Mouse (Mus musculus) heart, postnatal 14 days (tissue): Measurements from ENCODE around the gene Il10rb. TPM values are rescaled to one million over a fixed set of nuclear protein-coding genes. Genes with fewer than 3 reads are reported as not detected.

Experiments
- DNase-seq, 2 experiments: peaks; one replicate each; pipeline ENCODE4 v3.0.0; 2021 to 2022
- intact Hi-C: fragments of 180-260 bp; cut with DNase I; formaldehyde crosslinking; loops from one replicate; pipeline ENCODE4 v1.15.1; 2025
- long read RNA-seq, 2 experiments: library from polyadenylated mRNA; stranded (forward); transcript quantifications; one replicate each; pipeline ENCODE4 v2.0.0; 2021
- total RNA-seq, 2 experiments: library from RNA; stranded (reverse); gene quantifications; 2 replicates each; pipeline ENCODE4 v1.2.3; 2021

The Il10rb gene
- total RNA-seq = 10 to 100 TPM; 86.4 to 94.7 TPM
- long read RNA-seq, experiment 1, transcript Il10rb-201 (7 exons, 1,850 nt) = major isoform, 130 of 175 reads
- long read RNA-seq, experiment 1, partial matches to known transcripts = 3 of 175 reads
- long read RNA-seq, experiment 1, other reads (novel, unspliced or antisense) = 42 of 175 reads
- long read RNA-seq, experiment 2, transcript Il10rb-201 (7 exons, 1,850 nt) = major isoform, 132 of 178 reads
- long read RNA-seq, experiment 2, partial matches to known transcripts = 6 of 178 reads
- long read RNA-seq, experiment 2, other reads (novel, unspliced or antisense) = 40 of 178 reads

GRCm38 (mm10) chr16:91405640-91406584 is at the start of gene Il10rb:
Il10rb (plus strand) TSS chr16:91406164.
- DNase-seq = peak; percentile 87 to 88
- intact Hi-C loops = loop anchor here (1.0 to 2.0 kb wide), 2 partner anchors 35 to 43 kb away; no protein-coding TSS in a partner anchor

DNA sequence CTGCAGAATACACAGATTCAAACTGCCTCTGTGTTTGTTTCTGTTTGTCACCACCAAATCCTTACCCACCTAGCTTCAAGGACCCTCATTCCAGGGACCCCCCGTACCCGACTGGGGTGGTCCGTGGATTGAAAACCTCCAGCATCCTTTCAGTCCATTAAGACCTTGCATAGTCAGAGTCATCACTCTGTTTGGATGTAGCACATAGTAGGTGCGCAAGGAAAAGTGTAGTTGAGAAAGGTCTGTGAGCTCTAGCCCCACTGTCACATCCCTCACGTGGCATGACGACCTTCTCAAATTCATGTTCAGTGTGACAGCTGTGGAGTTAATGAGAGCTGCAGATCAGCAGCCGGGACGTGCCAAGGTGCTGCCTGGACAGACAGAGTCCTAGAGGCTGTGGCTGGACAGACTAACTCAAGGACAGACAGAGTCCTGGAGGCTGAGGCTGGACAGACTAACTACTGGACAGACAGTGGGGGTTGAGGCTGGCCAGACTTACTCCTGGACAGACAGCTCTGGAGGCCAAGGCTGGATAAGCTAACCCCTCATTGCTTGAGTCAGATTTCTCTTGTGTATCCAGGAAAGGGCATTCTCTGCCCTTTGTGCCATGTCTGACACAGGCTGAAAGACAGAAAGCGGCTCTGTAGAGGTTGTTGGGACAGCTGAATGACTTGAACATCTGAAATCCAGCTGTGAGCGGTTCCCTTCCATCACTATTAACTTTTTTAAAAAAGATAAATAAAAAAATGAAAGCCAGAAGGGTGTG is 49.0 kb upstream of the Il10rb start:
- no peak for DNase-seq
- intact Hi-C loops = loop anchor here (5.0 kb wide), 2 partner anchors 155 to 170 kb away; no protein-coding TSS in a partner anchor

DNA sequence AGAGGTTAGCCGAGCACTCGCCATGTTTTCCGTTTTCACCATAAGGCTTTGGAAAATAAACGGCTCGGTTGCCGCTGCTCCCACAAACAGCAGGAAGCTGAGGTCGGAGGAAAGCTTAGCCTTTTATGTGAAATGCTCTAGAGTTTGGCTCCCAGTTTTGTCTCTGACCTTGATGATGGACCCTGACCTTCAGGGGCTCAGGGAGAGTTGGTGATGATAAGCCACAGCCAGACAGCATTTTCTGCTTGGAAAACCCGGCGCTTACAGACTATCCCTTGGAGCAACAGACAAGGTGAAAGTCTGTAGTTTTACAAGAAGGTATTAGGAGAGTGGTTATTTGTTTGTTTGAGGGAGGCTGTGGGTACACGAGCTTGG is 48.5 kb upstream of the Il10rb start:
- DNase-seq = no peak

GRCm38 (mm10) chr16:91358555-91358954 is 47.4 kb upstream of the Il10rb start:
- intact Hi-C loops = loop anchor here (5.0 kb wide), 2 partner anchors 154 to 169 kb away; no protein-coding TSS in a partner anchor
- peak; percentile 43 to 81 for DNase-seq

More for the DNA sequence above, 48.5 kb upstream of the Il10rb start:
- intact Hi-C loops = loop anchor here (5.0 kb wide), 2 partner anchors 155 to 170 kb away; no protein-coding TSS in a partner anchor

GRCm38 (mm10) chr16:91359531-91359930 is 46.4 kb upstream of the Il10rb start:
- no peak for DNase-seq
- intact Hi-C loops = loop anchor here (5.0 kb wide), 2 partner anchors 153 to 168 kb away; no protein-coding TSS in a partner anchor

GRCm38 (mm10) chr16:91360162-91360561 is 45.8 kb upstream of the Il10rb start:
- intact Hi-C loops = loop anchor here (1.0 kb wide), 1 partner anchor 81 kb away; no protein-coding TSS in a partner anchor
- DNase-seq = no peak

GRCm38 (mm10) chr16:91362006-91362405 is 44.0 kb upstream of the Il10rb start:
- intact Hi-C loops = loop anchor here (2.0 kb wide), 1 partner anchor 27 kb away; no protein-coding TSS in a partner anchor
- DNase-seq = no peak

DNA sequence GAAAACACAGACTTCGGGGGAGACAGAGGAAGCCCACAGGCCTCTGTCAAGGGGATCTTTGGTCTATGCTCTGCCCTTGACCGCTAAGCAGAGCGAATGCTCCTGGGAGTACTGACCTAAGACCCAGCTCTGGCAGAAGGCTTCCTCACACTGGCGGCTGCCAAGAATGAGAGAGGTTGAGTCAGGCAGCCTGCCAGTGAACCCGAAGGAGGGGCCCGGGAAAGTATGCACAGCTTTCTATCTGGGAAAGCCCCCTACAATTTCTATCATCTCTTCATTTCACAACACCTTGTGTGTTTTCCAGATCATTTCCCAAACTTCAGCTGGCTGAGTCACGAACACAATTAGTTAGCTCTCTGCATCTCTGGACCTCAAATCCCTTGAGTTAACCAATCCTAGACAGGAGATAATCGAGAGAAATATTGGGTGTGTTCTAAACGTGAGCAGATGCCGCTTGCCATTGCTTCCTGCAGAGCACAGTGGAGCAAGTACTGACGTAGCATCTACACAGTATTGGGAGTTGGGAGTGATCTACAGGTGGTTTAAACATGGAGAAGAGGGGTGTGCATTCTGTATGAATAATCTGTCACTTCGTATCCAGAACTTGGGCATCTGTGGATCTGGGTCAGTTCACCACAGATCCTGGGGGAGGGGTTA is 43.2 kb upstream of the Il10rb start:
- intact Hi-C loops = loop anchor here (1.0 to 2.0 kb wide), 2 partner anchors 26 to 44 kb away; partner anchors contain the start of gene Il10rb
- peak; percentile 72 to 76 for DNase-seq

DNA sequence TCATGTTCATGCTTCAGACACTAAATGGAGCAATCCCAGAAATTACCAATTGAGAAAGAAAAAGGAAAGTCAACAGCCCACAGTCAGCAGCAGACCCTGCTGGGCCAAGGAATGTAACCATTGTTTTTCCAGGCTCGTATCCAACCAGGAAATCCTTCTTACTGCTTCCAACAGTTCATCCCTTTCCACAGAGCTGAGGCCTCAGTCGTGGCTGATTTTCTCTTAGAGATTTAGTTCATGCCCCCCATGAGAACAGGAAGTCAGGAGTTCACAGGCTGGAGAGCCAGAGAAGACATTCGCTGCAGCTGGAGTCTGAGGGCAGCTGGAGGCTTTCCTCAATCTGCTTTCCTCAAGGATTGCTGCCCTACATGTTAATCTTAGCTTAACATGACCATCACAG is 42.5 kb upstream of the Il10rb start:
- peak; percentile 39 to 70 for DNase-seq
- intact Hi-C loops = loop anchor here (1.0 to 2.0 kb wide), 2 partner anchors 25 to 43 kb away; partner anchors contain the start of gene Il10rb

- intact Hi-C loops = no loop called here
- no peak for DNase-seq
Observed at GRCm38 (mm10) chr16:91366567-91366966, 39.4 kb upstream of the Il10rb start.

GRCm38 (mm10) chr16:91367066-91367465 is 38.9 kb upstream of the Il10rb start:
- intact Hi-C loops = no loop called here

GRCm38 (mm10) chr16:91372577-91373472 is 33.1 kb upstream of the Il10rb start, which contains the start of gene Ifnar2:
Ifnar2 (plus strand) TSS chr16:91372783.
- peak; percentile 84 to 85 for DNase-seq
- intact Hi-C loops = loop anchor here (10.0 kb wide), 1 partner anchor 272 kb away; the partner anchor contains the start of genes Gart and Son

More at GRCm38 (mm10) chr16:91367066-91367465, 38.9 kb upstream of the Il10rb start:
- DNase-seq = no peak

- DNase-seq = no peak
- intact Hi-C loops = loop anchor here (10.0 kb wide), 1 partner anchor 271 kb away; the partner anchor contains the start of genes Gart and Son
Observed at GRCm38 (mm10) chr16:91373473-91374252, 32.3 kb upstream of the Il10rb start.

DNA sequence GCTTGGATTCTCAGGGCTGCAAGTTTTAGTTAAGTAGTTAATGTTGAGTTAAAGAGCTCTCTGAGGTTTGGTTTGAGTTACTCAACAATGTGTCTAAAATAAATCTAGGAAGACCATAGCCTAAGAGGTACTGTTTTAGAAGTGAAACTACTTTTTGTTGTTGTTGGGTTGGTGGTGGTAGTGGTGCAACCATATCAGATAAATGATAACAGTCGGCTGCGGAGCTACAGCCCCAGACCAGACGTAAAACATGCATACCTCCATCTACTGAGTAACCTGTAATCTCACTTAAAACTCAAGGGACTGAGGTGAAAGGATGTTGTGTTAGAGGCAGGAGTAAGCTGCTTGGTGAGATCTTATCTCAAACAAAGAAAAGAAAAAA is 31.7 kb upstream of the Il10rb start:
- no peak for DNase-seq
- intact Hi-C loops = loop anchor here (10.0 kb wide), 1 partner anchor 271 kb away; the partner anchor contains the start of genes Gart and Son

GRCm38 (mm10) chr16:91376701-91377100 is 29.3 kb upstream of the Il10rb start:
- intact Hi-C loops = loop anchor here (10.0 kb wide), 1 partner anchor 268 kb away; the partner anchor contains the start of genes Gart and Son

GRCm38 (mm10) chr16:91378431-91378986 is 27.5 kb upstream of the Il10rb start:
- intact Hi-C loops = loop anchor here (10.0 kb wide), 1 partner anchor 266 kb away; the partner anchor contains the start of genes Gart and Son
- no peak for DNase-seq

More at GRCm38 (mm10) chr16:91376701-91377100, 29.3 kb upstream of the Il10rb start:
- DNase-seq = no peak
